In genomic region chr8:82462841-82463240, GRCm38 (mm10) we compare ENCODE assay signal across 27 mouse cellular contexts. TPM values are rescaled to one million over a fixed set of nuclear protein-coding genes. Genes with fewer than 3 reads are reported as not detected.
A peak's percentile ranks its signal among the peaks of the same experiment; 100 is the strongest.
DNase-seq lines count a peak whose midpoint lies in the region; ATAC-seq and TF ChIP-seq lines count a peak whose summit lies in the region.
"Had no signal": no experiment of that assay in that cellular context is flagged by ENCODE, and none has a peak within 500 bp of the region (broad histone marks: within the 10 kb centered on the region; RNA-seq: fewer than 3 reads in every experiment).

No protein-coding gene starts in this region.

- H3K4me3 ChIP-seq in kidney, embryonic 14.5 days (ENCODE audit: low read length), result no peak overlapping the region
- H3K4me3 ChIP-seq in lung, postnatal 0 days (ENCODE audit: low read depth, low read length), result no peak overlapping the region
- H3K4me3 ChIP-seq: erythroblast, embryonic 14.5 days; heart, adult 2 months; heart, embryonic 12.5 days; limb, embryonic 10.5 days; limb, embryonic 15.5 days; midbrain, embryonic 10.5 days; midbrain, embryonic 15.5 days; neural tube, embryonic 15.5 days; stomach, embryonic 15.5 days had no signal

- DNase-seq in adrenal gland, adult (ENCODE audit: inconsistent age in 2 of 2, low spot score in 1 of 2), result peak; percentile 13 to 68
- DNase-seq in adrenal gland, postnatal 25 days, result no peak
- DNase-seq in kidney, adult 9 months, result peak; percentile 51
- peak; percentile 26 for DNase-seq in lung, postnatal 0 days (ENCODE audit: low spot score)
- no peak for DNase-seq in lung, postnatal 10 days
- no peak for DNase-seq in Muller cell, postnatal 12 days (ENCODE audit: inconsistent ontology term)
- DNase-seq: cerebellum, adult 18-20 months; cerebellum, postnatal 10 days; heart, adult 2 months; heart, postnatal 4 days; layer of hippocampus, postnatal 36 days; right cerebral cortex, postnatal 25 days had no signal

- H3K27ac ChIP-seq in kidney, embryonic 14.5 days (ENCODE audit: low read depth, low read length), result no peak overlapping the region
- H3K27ac ChIP-seq in lung, postnatal 0 days (ENCODE audit: low read length), result no peak overlapping the region
- H3K27ac ChIP-seq: heart, adult 2 months; hindbrain, embryonic 14.5 days; limb, embryonic 10.5 days; limb, embryonic 15.5 days; liver, embryonic 14.5 days; midbrain, embryonic 10.5 days; midbrain, embryonic 15.5 days; neural tube, embryonic 15.5 days; stomach, embryonic 15.5 days had no signal

- H3K4me2 ChIP-seq in kidney, embryonic 14.5 days (replicated peaks; ENCODE audit: low read depth, low read length), result no peak overlapping the region
- H3K4me2 ChIP-seq in lung, postnatal 0 days (replicated peaks; ENCODE audit: low read depth, low read length), result no peak overlapping the region
- H3K4me2 ChIP-seq: heart, embryonic 12.5 days; hindbrain, embryonic 14.5 days; limb, embryonic 15.5 days; midbrain, embryonic 15.5 days; neural tube, embryonic 15.5 days; stomach, embryonic 15.5 days had no signal

- TF ChIP-seq EP300 in lung, postnatal 0 days (IDR thresholded peaks at IDR 0.05), result peak; percentile 51

- no peak for TF ChIP-seq CTCF in lung, postnatal 0 days (IDR thresholded peaks at IDR 0.05)

- no peaks in the 10 kb centered on the region for H3K9me3 ChIP-seq in kidney, embryonic 14.5 days (ENCODE audit: control insufficient read depth, low read length)
- H3K9me3 ChIP-seq in lung, postnatal 0 days (ENCODE audit: low read length), result no peaks in the 10 kb centered on the region
- H3K9me3 ChIP-seq: G1E; heart, embryonic 12.5 days; limb, embryonic 10.5 days; limb, embryonic 15.5 days; midbrain, embryonic 10.5 days; midbrain, embryonic 15.5 days; neural tube, embryonic 15.5 days; stomach, embryonic 15.5 days had no signal

- no peak for ATAC-seq in kidney, embryonic 14.5 days (ENCODE audit: low FRiP score, low TSS enrichment)
- ATAC-seq in lung, postnatal 0 days, result no peak
- 0 out of 2 replicates have a peak, but pooled peaks have one; percentile 31 for ATAC-seq in megakaryocyte, adult 5-6 weeks (ENCODE audit: poor library complexity, severe bottlenecking)
- ATAC-seq: forebrain, embryonic 16.5 days; intestine, postnatal 0 days; midbrain, embryonic 15.5 days had no signal

- H3K4me1 ChIP-seq in kidney, embryonic 14.5 days (ENCODE audit: control insufficient read depth, insufficient read depth, low read length), result no peaks in the 10 kb centered on the region
- no peaks in the 10 kb centered on the region for H3K4me1 ChIP-seq in lung, postnatal 0 days (ENCODE audit: insufficient read depth, low read depth, low read length)
- H3K4me1 ChIP-seq: heart, embryonic 12.5 days; limb, embryonic 10.5 days; limb, embryonic 15.5 days; midbrain, embryonic 10.5 days; midbrain, embryonic 15.5 days; neural tube, embryonic 15.5 days; stomach, embryonic 15.5 days had no signal

- H3K36me3 ChIP-seq in kidney, embryonic 14.5 days (ENCODE audit: control insufficient read depth, insufficient read depth, low read length), result no peaks in the 10 kb centered on the region
- no peaks in the 10 kb centered on the region for H3K36me3 ChIP-seq in lung, postnatal 0 days (ENCODE audit: insufficient read depth, low read length)
- H3K36me3 ChIP-seq: G1E; heart, embryonic 12.5 days; limb, embryonic 10.5 days; limb, embryonic 15.5 days; midbrain, embryonic 10.5 days; midbrain, embryonic 15.5 days; neural tube, embryonic 15.5 days; stomach, embryonic 15.5 days had no signal

- no peaks in the 10 kb centered on the region for H3K27me3 ChIP-seq in kidney, embryonic 14.5 days (ENCODE audit: control insufficient read depth, insufficient read depth, low read length)
- no peaks in the 10 kb centered on the region for H3K27me3 ChIP-seq in lung, postnatal 0 days (replicated peaks; ENCODE audit: insufficient read depth, low read length)
- H3K27me3 ChIP-seq: heart, embryonic 12.5 days; limb, embryonic 15.5 days; midbrain, embryonic 15.5 days; neural tube, embryonic 15.5 days; stomach, embryonic 15.5 days had no signal

- H3K9ac ChIP-seq in kidney, embryonic 14.5 days (ENCODE audit: low read depth, low read length), result no peak overlapping the region
- no peak overlapping the region for H3K9ac ChIP-seq in lung, postnatal 0 days (replicated peaks; ENCODE audit: low read depth)
- H3K9ac ChIP-seq: heart, embryonic 12.5 days; hindbrain, embryonic 14.5 days; limb, embryonic 15.5 days; liver, embryonic 14.5 days; midbrain, embryonic 15.5 days; neural tube, embryonic 15.5 days; stomach, embryonic 15.5 days had no signal

RNA-seq across cellular contexts. Expression of gene Il15, which starts 59.8 kb away (rescaled TPM):
- 14.3 and 16.5 TPM in 2 replicates for total RNA-seq in adrenal gland, postnatal 25 days (2021)
- polyA plus RNA-seq in kidney, embryonic 14.5 days (2014; fragmentation: Nextera tagmentation; extraction: Ambion mirVana), result 6.1 and 7.0 TPM in 2 replicates
- 10.2 and 12.4 TPM in 2 replicates for polyA plus RNA-seq in lung, postnatal 0 days (2015; fragmentation: Nextera tagmentation; extraction: Ambion mirVana)
- total RNA-seq in megakaryocyte, adult 5-6 weeks (2015), result 40.8 and 54.4 TPM in 2 replicates
- 28.6 and 40.5 TPM in 2 replicates for total RNA-seq in megakaryocyte, adult 5-6 weeks (2017)
- polyA plus RNA-seq: erythroblast, embryonic 14.5 days; G1E had no signal

Comparison
In these comparisons a context has a peak if more than half of its experiments do, and no peak if none do; other contexts are left out.
1. DNase-seq: peak in adrenal gland, adult (2 of 2), kidney, adult 9 months (single experiment) and lung, postnatal 0 days (single experiment); none in adrenal gland, postnatal 25 days (single experiment), lung, postnatal 10 days (single experiment) and Muller cell, postnatal 12 days (single experiment).